Mouse (Mus musculus): Measurements from ENCODE around the gene Spo11.
A peak's percentile ranks its signal among the peaks of the same experiment; 100 is the strongest.

Gene Spo11

GRCm38 (mm10) chr2:173003737-173004136 lies 26.2 kb downstream of the Spo11 start:
- DNase-seq (ENCODE audit: low read depth, low spot score): no peak

DNA sequence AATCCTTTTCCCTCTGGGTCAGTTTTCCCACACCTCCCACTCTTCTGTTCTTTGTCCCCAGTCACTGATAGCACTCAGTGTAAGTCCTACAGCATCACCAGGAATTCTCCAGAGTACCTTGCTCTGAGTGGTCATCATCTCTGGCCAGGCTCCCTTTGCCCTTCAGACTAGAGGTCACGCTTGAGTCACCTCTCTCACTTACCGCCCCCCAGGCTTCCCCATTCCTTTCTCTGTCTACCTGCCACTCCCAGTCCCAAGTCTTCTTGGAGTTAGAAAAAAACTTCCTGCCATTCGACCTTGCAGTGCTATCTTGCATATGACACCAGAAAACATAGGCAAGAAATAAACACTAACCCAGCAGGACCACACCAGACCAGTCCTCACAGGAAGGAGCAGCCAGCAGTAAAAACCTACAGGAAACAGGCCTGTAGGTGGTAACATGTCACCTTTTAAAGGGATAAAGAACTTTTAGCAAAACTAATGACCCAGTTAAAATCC lies 32.8 kb downstream of the Spo11 start:
- no peak for DNase-seq (ENCODE audit: low read depth, low spot score)

GRCm38 (mm10) chr2:173011440-173011839 lies 33.9 kb downstream of the Spo11 start:
- no peak for DNase-seq (ENCODE audit: low read depth, low spot score)

DNA sequence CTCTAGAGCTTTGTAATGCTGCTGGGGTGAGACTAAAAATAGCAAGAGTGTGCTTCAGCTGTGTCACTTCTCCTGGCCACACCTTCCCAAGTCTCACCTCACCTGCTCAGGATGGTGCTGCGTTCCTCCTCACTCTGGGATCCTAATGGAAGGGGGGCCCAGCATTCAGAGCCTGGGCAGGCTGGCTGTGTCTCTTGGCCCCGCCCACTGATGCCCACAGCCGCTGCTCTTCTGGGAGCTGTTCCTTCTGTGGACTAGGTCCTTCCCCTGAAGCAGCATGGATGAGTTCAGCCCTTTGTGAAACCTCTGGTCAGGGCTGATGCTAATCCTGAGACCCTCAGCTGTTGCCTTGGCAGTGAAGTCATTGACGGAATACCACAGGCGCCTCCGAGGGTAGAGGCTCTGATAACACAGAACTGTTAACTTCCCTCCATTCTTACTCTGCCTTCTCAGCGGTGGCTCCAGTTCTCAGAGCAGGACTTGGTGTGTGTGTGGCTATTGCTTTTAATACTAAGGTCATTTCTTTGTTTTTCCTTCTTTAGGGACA lies 37.3 kb downstream of the Spo11 start:
- DNase-seq (ENCODE audit: low read depth, low spot score): no peak

DNA sequence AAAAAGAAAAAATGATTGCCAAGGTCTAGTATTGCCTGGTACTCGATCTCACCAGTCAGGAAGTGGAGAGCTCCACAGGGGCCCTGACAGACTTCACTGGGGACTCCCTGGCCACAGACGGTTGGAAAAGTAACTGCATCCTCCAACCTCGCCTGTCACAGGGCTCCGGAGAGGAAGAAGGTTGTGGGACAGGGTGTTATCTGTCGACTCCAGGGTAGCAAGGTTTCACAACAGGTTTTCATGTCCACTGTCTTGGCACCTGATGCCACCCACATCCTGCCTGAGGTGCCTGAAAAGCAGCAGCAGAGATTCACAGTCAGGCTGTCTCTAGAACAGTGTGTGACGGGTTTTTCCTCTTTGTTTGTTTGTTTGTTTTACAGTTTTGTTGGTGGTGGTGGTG lies 40.4 kb downstream of the Spo11 start:
- DNase-seq (ENCODE audit: low read depth, low spot score): no peak

- no peak for DNase-seq (ENCODE audit: low read depth, low spot score)
These were observed 41.1 kb downstream of the Spo11 start for GRCm38 (mm10) chr2:173018618-173019017.

GRCm38 (mm10) chr2:173019322-173019721 lies 41.8 kb downstream of the Spo11 start:
- no peak for DNase-seq (ENCODE audit: low read depth, low spot score)

GRCm38 (mm10) chr2:173019790-173020189 lies 42.3 kb downstream of the Spo11 start:
- peak; percentile 63 for DNase-seq (ENCODE audit: low read depth, low spot score)

DNA sequence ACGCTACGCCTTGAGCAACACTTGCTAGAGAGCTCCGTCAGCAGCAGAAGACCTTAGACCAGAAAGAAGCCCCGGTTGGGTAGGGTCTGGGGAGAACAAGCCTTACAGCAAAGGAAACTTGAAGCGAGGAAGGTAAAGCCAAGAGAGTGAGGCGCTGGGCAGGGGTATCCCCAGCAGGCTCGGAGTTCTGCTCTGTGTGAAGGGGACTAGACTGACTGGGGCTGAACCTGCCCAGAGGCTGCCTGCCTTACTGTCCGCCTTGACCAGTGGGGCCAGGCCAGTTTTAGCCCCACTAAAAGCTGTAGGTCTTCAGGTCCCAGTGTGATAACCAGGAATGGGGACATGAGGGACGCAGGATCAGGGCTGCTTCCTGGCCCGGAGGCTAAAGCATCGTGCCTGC lies 42.9 kb downstream of the Spo11 start, which contains the start of gene Rbm38:
Gene Rbm38 (plus strand): TSS at position 69 of the 400 bp plus-strand sequence.
- DNase-seq (ENCODE audit: low read depth, low spot score): no peak

DNA sequence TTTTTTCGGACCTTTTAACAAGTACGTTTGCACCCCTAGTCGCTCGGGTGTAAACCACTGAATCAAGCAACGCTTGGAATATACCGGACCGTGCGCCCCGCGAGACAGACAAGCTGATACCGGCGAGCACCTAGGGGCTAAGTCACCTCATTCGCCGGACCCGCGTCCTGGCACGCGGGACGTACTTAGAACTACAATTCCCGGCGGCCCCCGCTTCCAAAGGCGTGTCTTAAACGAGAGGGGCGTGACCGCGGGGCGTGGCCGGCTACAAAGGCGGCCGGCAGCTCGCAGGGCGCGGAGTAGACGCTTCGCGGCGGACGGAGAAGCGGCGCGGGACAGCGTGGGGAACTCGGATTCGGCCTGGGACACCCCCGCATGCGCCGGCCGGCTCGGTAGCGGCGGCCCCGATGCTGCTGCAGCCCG lies 44.1 kb downstream of the Spo11 start:
- peak; percentile 75 for DNase-seq (ENCODE audit: low read depth, low spot score)

DNA sequence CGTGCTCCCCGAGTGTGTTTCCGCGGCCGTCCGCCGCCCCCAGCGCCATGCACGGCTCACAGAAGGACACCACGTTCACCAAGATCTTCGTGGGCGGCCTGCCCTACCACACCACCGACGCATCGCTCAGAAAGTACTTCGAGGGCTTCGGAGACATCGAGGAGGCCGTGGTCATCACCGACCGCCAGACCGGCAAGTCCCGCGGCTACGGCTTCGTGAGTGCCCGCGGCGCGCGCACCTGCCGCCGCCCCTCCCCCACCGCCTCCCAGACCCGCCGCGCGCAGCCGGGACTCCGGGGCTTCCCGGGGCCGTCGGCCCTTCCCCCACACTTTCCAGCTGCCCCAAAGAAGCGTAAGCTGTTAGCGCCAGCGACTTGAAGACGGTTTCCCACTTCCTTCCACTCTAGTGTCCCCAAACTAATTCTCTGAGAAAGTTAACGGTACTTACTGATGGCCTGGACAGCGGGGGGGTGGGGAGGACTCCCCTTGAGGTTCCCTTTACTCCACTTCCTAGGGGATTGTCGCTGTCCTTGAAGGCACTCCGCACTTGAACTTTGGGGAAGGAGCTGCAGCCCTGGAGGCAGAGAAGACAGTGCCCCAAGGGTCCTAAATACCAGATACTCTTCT lies 44.7 kb downstream of the Spo11 start:
- DNase-seq (ENCODE audit: low read depth, low spot score): no peak

- no peak for DNase-seq (ENCODE audit: low read depth, low spot score)
These were observed 45.3 kb downstream of the Spo11 start for GRCm38 (mm10) chr2:173022813-173023212.

GRCm38 (mm10) chr2:173023371-173023851 lies 45.9 kb downstream of the Spo11 start:
- no peak for DNase-seq (ENCODE audit: low read depth, low spot score)

DNA sequence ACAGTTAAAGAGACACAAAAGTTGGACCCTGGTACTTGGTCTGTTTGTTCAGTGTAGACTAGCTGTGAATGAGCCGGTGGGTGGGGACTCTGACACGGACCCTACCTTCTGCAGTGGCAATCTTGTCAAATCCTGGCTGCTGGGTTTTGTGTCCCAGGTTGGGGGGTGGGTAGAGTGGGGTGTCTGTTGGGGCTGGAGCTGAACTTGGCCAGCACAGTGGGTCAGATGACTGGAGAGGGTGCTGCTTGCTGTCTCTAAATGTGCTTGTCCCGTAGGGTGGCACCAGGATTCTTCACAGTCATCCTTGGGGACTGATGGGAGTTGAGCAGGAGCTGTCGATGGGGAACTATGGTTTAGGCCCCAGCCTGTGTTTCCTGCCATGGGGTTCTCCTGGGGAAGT lies 46.5 kb downstream of the Spo11 start:
- DNase-seq (ENCODE audit: low read depth, low spot score): no peak

DNA sequence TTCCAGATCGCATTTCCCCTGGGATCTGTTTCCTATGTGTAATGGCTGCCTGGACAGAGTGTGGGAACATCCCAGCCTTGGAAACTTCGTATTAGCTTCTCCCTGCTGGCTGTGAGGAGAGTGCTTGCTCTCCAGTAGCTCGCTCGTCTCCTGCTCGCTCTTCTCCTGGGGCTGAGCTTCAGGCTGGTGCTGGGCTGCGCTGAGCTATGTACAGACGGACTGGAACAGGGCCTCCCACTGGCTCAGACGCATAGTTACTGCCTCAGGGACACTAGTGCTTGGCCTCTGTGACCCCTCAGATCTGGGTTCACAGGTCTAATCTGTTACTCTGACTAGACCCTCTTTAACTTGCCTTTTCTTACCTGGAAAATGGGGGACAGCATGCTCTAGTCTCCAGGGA lies 46.9 kb downstream of the Spo11 start:
- DNase-seq (ENCODE audit: low read depth, low spot score): no peak

DNA sequence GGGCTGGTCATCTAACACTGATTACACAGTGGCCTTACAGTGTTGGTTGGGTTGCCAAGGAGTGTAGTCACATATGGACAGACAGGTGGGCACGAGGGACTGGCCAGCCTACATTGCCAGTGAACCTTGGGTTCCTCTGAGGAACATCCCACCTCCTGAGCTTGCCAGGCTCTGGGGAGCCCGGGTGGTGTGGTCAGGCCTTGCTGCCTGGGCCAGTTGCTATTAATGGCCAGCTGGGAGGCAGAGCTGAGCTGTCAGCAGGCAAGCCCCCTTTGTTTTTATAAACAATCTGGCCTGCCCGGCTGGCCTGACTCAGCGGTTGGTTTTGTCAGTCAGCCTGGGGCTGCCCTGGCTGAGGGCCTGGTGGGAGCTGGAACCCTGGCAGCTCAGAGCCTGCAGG lies 47.4 kb downstream of the Spo11 start:
- DNase-seq (ENCODE audit: low read depth, low spot score): no peak

DNA sequence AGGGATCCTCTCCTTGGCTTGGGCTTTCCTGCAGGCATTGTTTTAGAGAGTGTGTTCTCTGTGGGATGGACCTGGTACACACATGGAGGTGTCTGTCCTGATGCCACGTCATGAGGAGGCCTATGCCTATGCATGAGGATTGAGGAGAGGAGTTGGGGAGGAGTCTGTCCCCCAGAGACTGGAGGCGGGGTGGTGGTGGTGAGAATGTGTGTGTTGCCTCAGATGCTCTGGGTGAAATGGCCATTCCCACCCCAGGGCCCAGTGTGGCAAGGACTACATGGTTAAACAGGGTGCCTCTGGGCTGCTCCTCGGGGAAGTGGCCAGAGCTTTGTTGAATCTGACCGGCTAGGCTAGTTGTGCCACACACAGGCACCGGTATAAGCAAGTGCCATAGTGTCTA lies 48.8 kb downstream of the Spo11 start:
- DNase-seq (ENCODE audit: low read depth, low spot score): no peak

DNA sequence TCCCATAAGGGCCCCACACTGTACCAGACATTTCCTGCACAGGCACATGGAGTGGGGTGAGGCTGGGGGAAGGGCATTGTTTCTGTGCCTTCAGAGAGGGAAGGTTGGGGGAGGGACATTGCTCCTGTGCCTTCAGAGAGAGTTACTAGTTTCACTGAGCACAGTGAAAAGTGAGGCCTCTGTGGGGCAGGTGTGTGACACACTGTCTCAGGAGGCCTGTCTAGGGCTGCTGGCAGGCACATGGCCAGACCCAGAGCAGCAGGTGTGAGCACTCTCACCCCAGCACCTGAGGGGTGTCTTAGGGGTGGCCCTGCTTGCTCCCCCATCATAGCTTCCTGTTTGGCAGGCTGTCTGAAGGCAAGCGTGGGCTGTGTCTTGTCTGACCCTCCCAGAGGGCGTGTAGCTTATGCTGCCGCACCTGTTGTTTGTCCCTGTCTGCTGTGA lies 49.2 kb downstream of the Spo11 start:
- no peak for DNase-seq (ENCODE audit: low read depth, low spot score)

DNA sequence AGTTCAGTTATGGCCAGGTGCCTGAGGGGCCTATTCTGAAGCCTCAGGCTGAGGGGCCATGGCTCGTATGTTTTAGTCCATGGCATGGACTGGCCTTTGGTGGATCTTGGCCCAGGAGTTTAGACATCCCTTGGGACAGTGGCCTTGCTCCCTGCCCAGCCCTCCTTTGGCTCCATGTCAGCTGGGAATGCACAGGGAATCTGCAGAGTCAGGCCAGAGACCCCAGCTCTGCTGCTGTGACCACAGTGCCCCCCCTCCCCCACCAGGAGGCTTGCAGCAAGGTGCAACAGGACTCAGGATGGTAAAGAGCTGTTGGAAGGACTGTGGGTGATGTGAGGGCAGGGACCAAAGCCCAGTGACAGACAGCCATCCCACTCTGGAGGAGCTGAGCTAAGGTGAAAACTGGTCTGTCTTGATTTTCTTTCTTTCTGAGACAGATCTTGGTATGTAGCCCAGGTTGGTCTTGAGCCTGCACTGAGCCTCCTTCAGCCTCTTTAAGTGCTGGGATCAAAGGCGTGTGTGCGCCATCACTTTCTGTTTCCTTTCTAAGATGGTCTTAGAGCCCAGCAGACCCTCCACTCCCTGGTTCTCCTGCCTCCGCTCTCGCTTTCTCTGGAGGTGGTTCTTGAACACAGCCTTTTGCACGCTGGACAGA lies 49.8 kb downstream of the Spo11 start:
- no peak for DNase-seq (ENCODE audit: low read depth, low spot score)

DNA sequence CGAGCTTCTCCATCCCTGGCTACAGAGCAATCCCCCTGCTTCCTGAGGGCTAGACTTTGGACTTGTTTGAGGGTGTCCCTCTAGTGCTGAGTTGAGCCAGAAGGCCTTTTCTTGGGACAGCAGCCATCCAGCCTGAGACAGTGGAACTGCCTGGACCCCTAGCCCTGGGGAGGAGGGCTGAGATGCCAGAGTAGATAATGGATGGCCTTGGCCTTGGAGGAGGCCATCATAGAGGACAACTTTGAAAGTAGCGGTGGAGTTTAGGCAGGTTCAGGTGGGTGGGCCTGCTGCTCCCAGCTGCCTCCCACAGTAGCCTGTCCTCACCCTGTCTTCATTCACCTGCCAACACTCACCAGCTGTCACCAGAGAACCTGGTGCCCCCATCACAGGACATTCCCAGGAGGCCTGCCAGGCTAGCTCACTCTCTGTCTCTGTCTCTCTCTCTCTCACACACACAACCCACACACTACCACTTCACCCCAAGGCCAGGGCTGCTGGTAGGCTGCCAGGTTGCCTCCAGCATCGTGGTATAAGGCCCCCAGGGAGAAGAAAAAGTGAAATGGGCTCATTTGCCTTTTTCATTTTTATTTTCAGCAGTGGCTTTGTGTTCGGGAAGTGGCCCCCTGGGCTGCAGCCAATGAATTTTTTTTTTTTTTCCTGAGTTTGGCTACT lies 50.5 kb downstream of the Spo11 start:
- DNase-seq (ENCODE audit: low read depth, low spot score): no peak

GRCm38 (mm10) chr2:173028508-173029031 lies 51.1 kb downstream of the Spo11 start:
- no peak for DNase-seq (ENCODE audit: low read depth, low spot score)

Measured in retina, adult 2 months (tissue).